Mouse (Mus musculus) stomach, adult 2 months (tissue): ENCODE results near the gene Acox3. TPM values are rescaled to one million over a fixed set of nuclear protein-coding genes. Genes with fewer than 3 reads are reported as not detected.

Experiments
- polyA plus RNA-seq: library from polyadenylated mRNA; depleted of rRNA; stranded (reverse); fragments of >200 nt; gene quantifications from 2 replicates; pipeline ENCODE4 v1.2.3, GENCODE M21; 2012; rRNA removed

Gene Acox3
- polyA plus RNA-seq: 10.8 and 13.8 TPM in 2 replicates

GRCm38 (mm10) chr5:35582445-35583220 is at the start of gene Acox3:
Gene Acox3, plus strand, starts transcription at chr5:35583040.

GRCm38 (mm10) chr5:35574653-35575599 is 7.9 kb upstream of the Acox3 start, which contains the start of gene Trmt44:
Gene Trmt44, minus strand, starts transcription at chr5:35575070.

Other genes starting within 250 kb of the Acox3 start
- not detected in 2 replicates for gene Hmx1, start 193.9 kb upstream of the Acox3 start, polyA plus RNA-seq
- 2.4 and 3.0 TPM in 2 replicates for gene Cpz, start 57.3 kb upstream of the Acox3 start, polyA plus RNA-seq
- gene Trmt44, start 8.0 kb upstream of the Acox3 start, polyA plus RNA-seq: 1.5 and 2.1 TPM in 2 replicates
- 51.9 and 80.2 TPM in 2 replicates for gene Htra3, start 96.7 kb downstream of the Acox3 start, polyA plus RNA-seq
- 3.9 and 5.3 TPM in 2 replicates for gene Sh3tc1, start 156.9 kb downstream of the Acox3 start, polyA plus RNA-seq
- 4.3 and 5.8 TPM in 2 replicates for gene Ablim2, start 174.8 kb downstream of the Acox3 start, polyA plus RNA-seq